Mouse (Mus musculus): ENCODE measurements at regions not wholly inside any gene's neighbourhood (a gene's known extent, or its start where the extent isn't known, plus 50 kb on each side); places are given as distances from the start of the nearest gene placed in this dataset.

DNA sequence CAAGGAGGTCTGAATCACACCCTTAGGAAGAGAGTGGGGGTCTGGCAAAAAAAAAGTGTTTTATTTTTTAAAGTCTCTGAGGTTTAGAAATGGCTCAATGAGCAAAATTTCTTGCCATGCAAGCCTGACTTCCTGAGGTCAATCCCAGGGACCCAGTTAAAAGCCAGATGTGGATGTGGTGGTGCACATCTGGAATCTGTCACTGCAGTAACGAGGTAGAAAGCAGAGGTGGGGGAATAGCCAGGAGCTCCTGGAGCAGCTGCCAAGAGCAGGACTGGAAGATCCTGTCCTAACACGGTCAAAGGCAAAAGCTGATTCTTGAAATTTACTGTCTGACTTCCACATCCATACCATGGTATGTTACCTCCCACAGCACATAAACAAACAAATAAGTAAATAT, 424.4 kb downstream of the Cdh26 start:
- TF ChIP-seq POLR2A (IDR thresholded peaks at IDR 0.05; ENCODE audit: extremely low read depth, insufficient read depth, low read length) (no peak), CTCF (IDR thresholded peaks at IDR 0.05; ENCODE audit: extremely low read depth, insufficient read depth, low read length) (no peak)
- Histone ChIP-seq H3K27ac (ENCODE audit: insufficient read depth, low read length) (no peak overlapping the region), H3K4me3 (ENCODE audit: insufficient read depth, low read length) (no peak overlapping the region), H3K4me1 (ENCODE audit: control insufficient read depth, insufficient read depth, low read length) (no peaks in the 10 kb centered on the region; the same call in 1 of the 2 replicates)

DNA sequence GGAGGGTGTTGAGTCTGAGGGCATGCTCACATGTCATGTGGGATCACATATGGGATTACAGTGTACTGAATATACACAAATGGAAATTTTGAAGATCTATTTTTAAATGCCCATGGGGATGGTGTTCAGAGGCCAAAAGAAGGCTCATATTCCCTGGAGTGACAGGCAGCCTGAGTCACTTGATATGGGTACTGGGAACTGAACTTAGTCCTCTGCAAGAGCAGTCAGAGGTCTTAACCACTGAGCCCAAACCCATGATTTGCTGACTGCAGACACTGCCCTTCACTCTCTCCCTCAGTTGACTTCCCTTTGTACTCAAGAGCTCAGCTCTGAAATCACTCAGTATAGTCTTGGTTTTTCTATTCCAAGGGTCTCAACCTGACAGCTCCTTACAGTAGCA, 432.3 kb downstream of the Cdh26 start:
- TF ChIP-seq CTCF (IDR thresholded peaks at IDR 0.05; ENCODE audit: extremely low read depth, insufficient read depth, low read length) (no peak), POLR2A (IDR thresholded peaks at IDR 0.05; ENCODE audit: extremely low read depth, insufficient read depth, low read length) (no peak)
- H3K4me1 ChIP-seq (ENCODE audit: control insufficient read depth, insufficient read depth, low read length) = no peaks in the 10 kb centered on the region
- no peak overlapping the region for H3K27ac ChIP-seq (ENCODE audit: insufficient read depth, low read length)
- H3K4me3 ChIP-seq (ENCODE audit: insufficient read depth, low read length) = no peak overlapping the region

DNA sequence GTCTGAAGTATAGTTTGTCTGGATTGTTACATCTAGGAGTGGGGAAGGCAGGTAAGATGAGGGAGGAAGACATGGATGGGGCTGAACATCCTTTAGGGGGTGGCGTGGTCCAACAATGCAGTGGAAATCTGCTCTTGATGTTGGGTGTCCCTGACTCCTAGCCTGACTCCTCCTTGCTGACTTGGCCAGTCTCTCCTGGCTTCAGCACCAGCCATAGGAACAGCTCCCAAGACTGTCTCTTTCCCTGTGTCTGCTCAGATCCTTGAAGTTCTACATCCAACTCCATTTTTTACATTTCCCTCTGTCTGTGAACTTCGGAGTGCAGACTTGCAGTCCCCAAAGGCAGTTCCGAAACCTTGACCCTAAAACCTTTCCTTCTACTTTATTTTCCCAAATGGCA, 436.8 kb downstream of the Cdh26 start:
- H3K27ac ChIP-seq (ENCODE audit: insufficient read depth, low read length) = no peak overlapping the region
- TF ChIP-seq CTCF (IDR thresholded peaks at IDR 0.05; ENCODE audit: extremely low read depth, insufficient read depth, low read length) (no peak), POLR2A (IDR thresholded peaks at IDR 0.05; ENCODE audit: extremely low read depth, insufficient read depth, low read length) (no peak)
- no peaks in the 10 kb centered on the region for H3K4me1 ChIP-seq (ENCODE audit: control insufficient read depth, insufficient read depth, low read length)
- H3K4me3 ChIP-seq (ENCODE audit: insufficient read depth, low read length) = no peak overlapping the region

DNA sequence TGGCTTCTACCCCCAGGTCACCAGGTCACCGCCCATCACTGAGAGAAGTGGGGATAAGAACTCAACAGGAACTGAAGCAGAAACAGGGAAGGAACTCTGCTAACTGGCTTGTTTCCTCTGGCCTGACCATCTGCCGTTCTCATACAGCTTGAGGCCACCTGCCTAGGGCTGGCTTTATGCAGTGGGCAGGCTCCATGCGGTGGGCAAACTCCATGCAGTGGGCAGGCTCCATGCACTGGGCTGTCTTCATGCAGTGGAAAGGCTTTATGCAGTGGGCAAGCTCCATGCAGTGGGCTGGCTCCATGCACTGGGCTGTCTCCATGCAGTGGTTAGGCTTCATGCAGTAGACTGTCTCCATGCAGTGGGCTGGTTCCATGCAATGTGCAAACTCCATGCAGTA, 438.8 kb downstream of the Cdh26 start:
- Histone ChIP-seq H3K27ac (ENCODE audit: insufficient read depth, low read length) (no peak overlapping the region), H3K4me3 (ENCODE audit: insufficient read depth, low read length) (no peak overlapping the region), H3K4me1 (ENCODE audit: control insufficient read depth, insufficient read depth, low read length) (no peaks in the 10 kb centered on the region)
- TF ChIP-seq POLR2A (IDR thresholded peaks at IDR 0.05; ENCODE audit: extremely low read depth, insufficient read depth, low read length) (no peak), CTCF (IDR thresholded peaks at IDR 0.05; ENCODE audit: extremely low read depth, insufficient read depth, low read length) (no peak)

DNA sequence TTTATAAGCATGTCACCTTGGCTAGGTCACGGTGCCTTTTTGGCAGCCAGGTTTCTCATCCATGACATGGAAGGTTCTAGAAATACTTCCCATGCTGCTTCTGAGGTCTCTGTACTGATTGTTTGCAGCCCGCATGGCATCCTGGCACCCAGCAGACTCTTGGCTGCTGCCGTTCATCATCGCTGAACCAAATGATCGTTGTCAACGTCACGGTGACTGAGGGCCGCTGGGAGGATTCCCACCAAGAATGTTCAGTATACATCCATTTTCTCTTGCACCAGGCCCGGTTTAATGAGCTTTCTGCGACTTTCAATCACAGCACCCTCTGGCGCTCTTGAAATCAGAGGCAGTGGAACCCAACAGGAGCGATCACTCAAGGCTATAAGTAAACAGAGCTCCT, 448.1 kb downstream of the Cdh26 start:
- no peaks in the 10 kb centered on the region for H3K4me1 ChIP-seq (ENCODE audit: control insufficient read depth, insufficient read depth, low read length)
- H3K4me3 ChIP-seq (ENCODE audit: insufficient read depth, low read length) = no peak overlapping the region
- H3K27ac ChIP-seq (ENCODE audit: insufficient read depth, low read length) = no peak overlapping the region
- no peak for TF ChIP-seq POLR2A (IDR thresholded peaks at IDR 0.05; ENCODE audit: extremely low read depth, insufficient read depth, low read length)
- no peak for TF ChIP-seq CTCF (IDR thresholded peaks at IDR 0.05; ENCODE audit: extremely low read depth, insufficient read depth, low read length)

DNA sequence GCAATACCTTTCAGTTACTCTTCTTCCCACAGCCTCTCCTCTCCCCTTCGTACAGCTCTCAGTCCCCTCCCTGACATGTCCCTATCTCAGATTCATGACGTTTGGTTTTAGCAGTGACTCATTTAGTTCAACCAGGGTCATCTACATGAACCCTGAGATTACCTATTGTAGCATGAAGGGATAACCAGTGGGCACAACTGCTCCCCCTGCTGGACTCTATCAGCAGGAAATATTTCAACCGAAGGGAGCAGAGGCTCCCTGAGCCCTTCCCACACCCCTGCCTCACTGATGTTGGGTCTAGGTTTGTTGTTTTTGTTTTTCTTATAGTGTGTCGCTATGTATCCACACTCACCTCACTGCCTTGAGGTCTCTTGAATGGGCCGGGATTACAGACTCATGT, 455.4 kb downstream of the Cdh26 start:
- H3K4me3 ChIP-seq (ENCODE audit: insufficient read depth, low read length) = no peak overlapping the region
- no peak overlapping the region for H3K27ac ChIP-seq (ENCODE audit: insufficient read depth, low read length)
- TF ChIP-seq CTCF (IDR thresholded peaks at IDR 0.05; ENCODE audit: extremely low read depth, insufficient read depth, low read length) (peak; percentile 49; the same call in 1 of the 2 replicates), POLR2A (IDR thresholded peaks at IDR 0.05; ENCODE audit: extremely low read depth, insufficient read depth, low read length) (no peak)
- no peaks in the 10 kb centered on the region for H3K4me1 ChIP-seq (ENCODE audit: control insufficient read depth, insufficient read depth, low read length)

DNA sequence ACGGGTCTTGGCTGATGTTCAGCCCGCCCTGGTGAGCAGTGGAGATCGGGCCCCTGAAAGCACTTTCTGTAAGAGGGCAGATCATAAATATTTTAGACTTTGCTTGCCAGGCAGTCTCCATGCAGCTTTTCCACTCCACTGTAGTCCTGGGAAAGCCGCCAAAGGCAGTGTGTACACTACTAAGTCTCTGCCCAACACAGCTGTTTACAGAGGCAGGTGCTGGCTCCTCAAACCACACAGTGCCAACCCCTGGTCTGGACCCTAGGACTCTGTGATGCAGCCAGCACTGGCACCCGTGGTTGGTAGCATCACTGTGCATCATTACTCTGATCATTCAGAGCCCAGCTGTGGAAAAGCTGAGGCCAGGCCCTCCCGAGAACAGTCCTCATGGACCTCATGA, 458.4 kb downstream of the Cdh26 start:
- Histone ChIP-seq H3K4me1 (ENCODE audit: control insufficient read depth, insufficient read depth, low read length) (no peaks in the 10 kb centered on the region), H3K4me3 (ENCODE audit: insufficient read depth, low read length) (no peak overlapping the region), H3K27ac (ENCODE audit: insufficient read depth, low read length) (no peak overlapping the region)
- no peak for TF ChIP-seq POLR2A (IDR thresholded peaks at IDR 0.05; ENCODE audit: extremely low read depth, insufficient read depth, low read length)
- no peak for TF ChIP-seq CTCF (IDR thresholded peaks at IDR 0.05; ENCODE audit: extremely low read depth, insufficient read depth, low read length)

DNA sequence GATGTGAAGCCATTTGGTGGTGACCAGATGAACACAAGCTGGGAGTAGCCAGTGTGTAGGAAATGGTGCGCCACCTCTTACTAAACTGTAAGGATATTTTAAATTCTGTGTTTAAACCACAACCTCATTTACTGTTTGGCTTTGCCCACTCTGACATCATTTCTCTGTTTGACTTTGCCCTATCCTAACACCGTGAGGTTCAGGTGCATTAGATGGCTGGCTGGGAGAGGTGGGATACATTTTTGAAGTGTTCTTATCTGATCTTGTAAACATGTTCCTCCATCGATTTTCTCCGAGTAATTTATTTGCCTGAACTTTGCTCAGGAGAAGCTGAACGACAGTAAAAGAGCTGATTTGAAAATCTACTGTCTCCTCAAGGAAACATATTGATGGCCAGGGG, 472.1 kb downstream of the Cdh26 start:
- TF ChIP-seq POLR2A (IDR thresholded peaks at IDR 0.05; ENCODE audit: extremely low read depth, insufficient read depth, low read length) (no peak), CTCF (IDR thresholded peaks at IDR 0.05; ENCODE audit: extremely low read depth, insufficient read depth, low read length) (no peak)
- no peak overlapping the region for H3K27ac ChIP-seq (ENCODE audit: insufficient read depth, low read length)
- H3K4me3 ChIP-seq (ENCODE audit: insufficient read depth, low read length) = no peak overlapping the region
- H3K4me1 ChIP-seq (ENCODE audit: control insufficient read depth, insufficient read depth, low read length) = no peaks in the 10 kb centered on the region

DNA sequence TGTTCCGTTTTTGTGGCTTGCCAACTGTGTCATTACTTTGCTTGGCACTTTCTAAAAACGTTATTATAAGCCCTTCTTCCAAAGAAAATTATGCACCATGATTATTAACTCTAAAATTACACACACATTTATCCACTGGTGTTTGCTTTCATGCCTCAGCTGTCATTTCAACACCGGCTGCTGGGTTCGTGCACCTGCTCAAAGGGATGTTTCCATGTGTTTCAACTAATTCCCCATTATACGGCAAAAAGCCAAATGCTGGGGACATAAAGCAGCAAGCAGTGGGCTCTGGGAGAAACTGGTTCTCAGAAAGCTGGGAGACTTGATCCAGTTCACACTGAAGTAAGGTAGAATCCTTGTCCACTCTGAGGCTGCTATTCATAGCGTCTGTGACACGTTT, 479.0 kb downstream of the Cdh26 start:
- H3K27ac ChIP-seq (ENCODE audit: insufficient read depth, low read length) = no peak overlapping the region
- H3K4me1 ChIP-seq (ENCODE audit: control insufficient read depth, insufficient read depth, low read length) = no peaks in the 10 kb centered on the region
- no peak overlapping the region for H3K4me3 ChIP-seq (ENCODE audit: insufficient read depth, low read length)
- TF ChIP-seq CTCF (IDR thresholded peaks at IDR 0.05; ENCODE audit: extremely low read depth, insufficient read depth, low read length) = no peak
- no peak for TF ChIP-seq POLR2A (IDR thresholded peaks at IDR 0.05; ENCODE audit: extremely low read depth, insufficient read depth, low read length)

GRCm38 (mm10) chr2:178911646-178912045, 481.3 kb downstream of the Cdh26 start:
- no peak for TF ChIP-seq POLR2A (IDR thresholded peaks at IDR 0.05; ENCODE audit: extremely low read depth, insufficient read depth, low read length)
- TF ChIP-seq CTCF (IDR thresholded peaks at IDR 0.05; ENCODE audit: extremely low read depth, insufficient read depth, low read length) = no peak
- Histone ChIP-seq H3K27ac (ENCODE audit: insufficient read depth, low read length) (no peak overlapping the region), H3K4me3 (ENCODE audit: insufficient read depth, low read length) (no peak overlapping the region), H3K4me1 (ENCODE audit: control insufficient read depth, insufficient read depth, low read length) (no peaks in the 10 kb centered on the region)
